12 mouse cellular contexts compared by ENCODE assay signal in the genomic region with DNA sequence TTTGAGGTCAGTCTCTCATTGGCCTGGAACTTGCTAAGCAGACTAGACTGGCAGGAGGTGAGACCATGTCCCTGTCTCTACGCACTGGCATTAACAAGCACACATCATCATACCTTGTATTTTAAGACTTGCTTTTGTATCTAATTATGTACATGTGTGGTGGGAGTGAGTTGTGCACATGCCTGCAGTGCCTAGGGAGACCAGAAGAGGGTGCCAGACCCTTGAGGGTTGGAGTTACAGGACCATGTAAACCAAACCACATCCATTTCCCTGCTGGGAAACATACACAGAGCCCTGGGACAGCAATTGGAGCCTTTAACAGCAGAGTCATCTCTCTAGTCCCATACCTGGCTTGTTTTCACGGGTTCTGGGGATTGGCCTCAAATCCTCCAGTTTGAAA. TPM values are rescaled to one million over a fixed set of nuclear protein-coding genes. Genes with fewer than 3 reads are reported as not detected.
A peak's percentile ranks its signal among the peaks of the same experiment; 100 is the strongest.
DNase-seq lines count a peak whose midpoint lies in the region; ATAC-seq and TF ChIP-seq lines count a peak whose summit lies in the region.
"Had no signal": no experiment of that assay in that cellular context is flagged by ENCODE, and none has a peak within 500 bp of the region (broad histone marks: within the 10 kb centered on the region; RNA-seq: fewer than 3 reads in every experiment).

No protein-coding gene starts in this region.

- 68% methylated on average over 2 of the region's 2 CpGs for WGBS in lung, adult 2 months
- 55% methylated on average over 2 of the region's 2 CpGs for WGBS in heart, embryonic 12.5 days

- no peak overlapping the region for H3K9ac ChIP-seq in heart, embryonic 12.5 days
- H3K9ac ChIP-seq: heart, embryonic 15.5 days; midbrain, embryonic 12.5 days had no signal

- no peaks in the 10 kb centered on the region for H3K36me3 ChIP-seq in heart, embryonic 12.5 days
- H3K36me3 ChIP-seq: heart, embryonic 15.5 days; midbrain, embryonic 12.5 days had no signal

- TF ChIP-seq POLR2A in lung, adult 2 months (IDR thresholded peaks at IDR 0.05; ENCODE audit: borderline replicate concordance, extremely low read depth, low read depth, low read length) = no peak

- 0 out of 2 replicates have a peak, but pooled peaks have one; percentile 34 for ATAC-seq in megakaryocyte progenitor cell, adult 5-6 weeks (replicated peaks; ENCODE audit: poor library complexity)
- no peak for ATAC-seq in heart, embryonic 12.5 days (ENCODE audit: insufficient number of reproducible peaks, low FRiP score)

- H3K4me1 ChIP-seq in lung, adult 2 months (ENCODE audit: control insufficient read depth, insufficient read depth, low read length) = no peaks in the 10 kb centered on the region
- H3K4me1 ChIP-seq in heart, embryonic 12.5 days (replicated peaks) = no peaks in the 10 kb centered on the region
- H3K4me1 ChIP-seq: heart, embryonic 15.5 days; midbrain, embryonic 12.5 days had no signal

- intact Hi-C loops in gastrocnemius, postnatal 14 days (cut with DNase I; ENCODE audit: low total_unique reads) = no loop called here

- no peak overlapping the region for H3K4me3 ChIP-seq in lung, adult 2 months (replicated peaks; ENCODE audit: extremely low read depth, low read depth, low read length)
- H3K4me3 ChIP-seq in heart, embryonic 12.5 days = no peak overlapping the region
- H3K4me3 ChIP-seq: erythroblast, embryonic 14.5 days; heart, embryonic 15.5 days; midbrain, embryonic 12.5 days had no signal

- 0 out of 2 replicates have a peak, but pooled peaks cover 3% of the 10 kb centered on the region for H3K27me3 ChIP-seq in heart, embryonic 12.5 days (replicated peaks)
- H3K27me3 ChIP-seq: heart, embryonic 15.5 days had no signal

- TF ChIP-seq CTCF in lung, adult 2 months (IDR thresholded peaks at IDR 0.05; ENCODE audit: insufficient read depth, low read length) = peak; percentile 41; the same call in 1 of the 2 replicates

- H3K4me2 ChIP-seq in heart, embryonic 12.5 days = no peak overlapping the region
- H3K4me2 ChIP-seq: heart, embryonic 15.5 days; midbrain, embryonic 12.5 days had no signal

- no peak overlapping the region for H3K27ac ChIP-seq in heart, embryonic 12.5 days (ENCODE audit: poor library complexity, severe bottlenecking)
- H3K27ac ChIP-seq: heart, embryonic 15.5 days; midbrain, embryonic 12.5 days had no signal

- DNase-seq in gastrocnemius, postnatal 14 days = peak; percentile 34
- DNase-seq in gastrocnemius, adult 18-20 months (ENCODE audit: low spot score) = no peak
- DNase-seq in lung, adult 2 months = no peak
- no peak for DNase-seq in lung, adult 18-20 months
- DNase-seq in MEL-GATA-1-ER (ENCODE audit: extremely low read depth, low read depth) = peak; percentile 6
- no peak for DNase-seq in urinary bladder, postnatal 4 days (ENCODE audit: low spot score in 2 of 2)
- DNase-seq: spleen, adult 18-20 months had no signal

- peaks cover 5% of the 10 kb centered on the region; the same call in 1 of the 2 replicates for H3K9me3 ChIP-seq in heart, embryonic 12.5 days (replicated peaks)
- H3K9me3 ChIP-seq: heart, embryonic 15.5 days; midbrain, embryonic 12.5 days had no signal

RNA-seq across cellular contexts. Expression of a gene that starts 6.0 kb away (rescaled TPM):
- 1 to 10 TPM; 3.4 to 3.5 TPM for total RNA-seq in gastrocnemius, postnatal 14 days (2021)
- 1 to 10 TPM; 1.8 to 2.8 TPM for total RNA-seq in gastrocnemius, adult 18-20 months (2021)
- polyA plus RNA-seq in lung, adult 2 months (2012; rRNA removed) = 3.7 and 5.4 TPM in 2 replicates
- 4.2 and 6.8 TPM in 2 replicates for total RNA-seq in megakaryocyte progenitor cell, adult 5-6 weeks (2015)
- total RNA-seq in megakaryocyte progenitor cell, adult 5-6 weeks (2017) = 4.4 and 7.0 TPM in 2 replicates
- 10.3 and 12.2 TPM in 2 replicates for polyA plus RNA-seq in heart, embryonic 12.5 days (2016; fragmentation: Nextera tagmentation; extraction: Ambion mirVana)

RNA-seq across cellular contexts. Expression of a gene that starts 18.8 kb away (rescaled TPM):
- total RNA-seq in gastrocnemius, postnatal 14 days (2021) = 1 to 10 TPM; 1.6 TPM
- 1 to 10 TPM; 1.1 to 1.2 TPM for total RNA-seq in gastrocnemius, adult 18-20 months (2021)
- 1.9 and 2.2 TPM in 2 replicates for polyA plus RNA-seq in lung, adult 2 months (2012; rRNA removed)
- total RNA-seq in megakaryocyte progenitor cell, adult 5-6 weeks (2015) = not detected in 2 replicates
- not detected in 2 replicates for total RNA-seq in megakaryocyte progenitor cell, adult 5-6 weeks (2017)
- polyA plus RNA-seq in heart, embryonic 12.5 days (2016; fragmentation: Nextera tagmentation; extraction: Ambion mirVana) = 0.83 and 0.87 TPM in 2 replicates
- polyA plus RNA-seq: erythroblast, embryonic 14.5 days had no signal

Comparison
In these comparisons a context has a peak if more than half of its experiments do, and no peak if none do; other contexts are left out.
1. DNase-seq: peak in gastrocnemius, postnatal 14 days (single experiment) and MEL-GATA-1-ER (single experiment); none in gastrocnemius, adult 18-20 months (single experiment), lung, adult 2 months (single experiment), lung, adult 18-20 months (0 of 2) and urinary bladder, postnatal 4 days (0 of 2).